Mouse (Mus musculus): ENCODE data around the gene Ddost.

The Ddost gene

DNA sequence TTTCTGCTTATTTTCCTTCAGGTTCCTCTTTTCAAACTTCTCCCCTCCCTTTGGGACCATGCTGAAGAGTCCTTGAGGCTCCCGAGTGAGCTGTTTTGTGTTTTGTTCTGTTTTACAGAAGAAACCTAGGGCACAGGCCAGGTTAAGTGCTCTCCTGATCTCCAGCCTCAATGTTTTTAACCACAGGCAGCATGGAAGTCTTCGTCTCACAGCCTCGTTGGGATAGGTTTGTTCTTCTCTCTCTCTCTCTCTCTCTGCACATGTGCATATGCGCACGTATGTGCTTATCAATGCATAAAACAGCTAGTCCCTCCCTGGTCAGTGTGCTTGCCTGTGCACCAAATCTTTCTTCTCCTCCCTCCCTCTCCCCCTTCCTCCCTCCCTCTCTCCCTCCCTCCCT, 32.3 kb downstream of the Ddost start:
- no peak for DNase-seq (ENCODE audit: low spot score in 2 of 2)

DNA sequence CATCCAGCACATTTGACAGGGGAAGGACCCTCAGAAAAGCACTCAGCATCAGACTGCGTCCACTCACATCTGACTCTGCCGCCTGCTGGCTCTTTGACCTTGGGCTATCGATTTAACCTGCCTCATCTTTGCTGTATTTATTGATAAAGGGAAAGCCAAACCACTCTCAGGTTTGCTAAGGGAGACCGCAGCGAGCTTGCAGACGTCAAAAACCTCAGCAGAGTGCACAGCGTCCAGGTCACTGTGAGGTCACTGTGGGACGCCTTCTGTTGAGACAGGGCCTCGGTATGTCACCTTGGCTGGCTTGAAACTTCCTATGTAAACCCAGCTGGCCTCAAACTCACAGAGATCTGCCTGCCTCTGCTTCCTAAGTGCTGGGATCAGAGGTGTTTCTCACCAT, 32.8 kb downstream of the Ddost start:
- no peak for DNase-seq (ENCODE audit: low spot score in 2 of 2)

DNA sequence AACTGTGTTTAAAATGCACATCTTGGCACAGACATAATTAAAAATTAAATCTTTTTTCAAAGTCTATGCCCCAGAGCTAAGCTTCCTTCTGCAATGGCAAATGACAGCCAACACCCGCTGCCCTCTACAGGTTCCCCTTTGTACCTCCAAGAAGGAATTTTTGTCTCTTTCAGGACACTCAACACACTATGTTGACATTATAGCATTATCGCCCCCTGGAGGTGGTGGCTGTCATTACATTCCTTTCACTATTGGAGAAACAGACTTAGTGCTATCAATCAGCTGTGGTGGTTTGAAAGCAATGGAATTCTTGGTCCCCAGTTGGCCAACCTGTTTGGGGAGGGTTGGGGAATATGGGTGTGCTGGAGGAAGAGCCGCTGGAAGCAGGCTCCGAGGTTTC, 35.4 kb downstream of the Ddost start:
- peak in 1 of 2 experiments; percentile 48 for DNase-seq (ENCODE audit: low spot score in 2 of 2)

DNA sequence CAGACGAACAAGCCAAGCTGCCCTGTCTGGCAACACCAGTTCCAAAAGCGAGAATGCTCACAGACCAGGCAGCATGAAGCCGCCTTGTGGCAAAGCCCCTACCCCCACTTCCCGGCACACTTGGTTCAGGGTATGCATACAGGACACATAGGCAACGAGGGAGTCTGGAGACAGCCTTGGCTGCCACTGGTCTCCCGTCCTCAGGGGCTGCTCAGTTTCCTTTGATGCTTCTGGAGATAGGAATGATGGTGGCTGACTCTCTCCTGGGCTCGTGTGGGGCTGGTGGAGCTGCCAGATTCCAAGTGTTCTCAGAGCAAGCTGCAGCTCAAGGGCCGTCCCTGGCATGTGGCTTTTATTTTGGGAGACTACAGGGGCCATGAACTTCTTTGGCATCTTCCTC, 36.9 kb downstream of the Ddost start:
- DNase-seq (ENCODE audit: low spot score in 2 of 2), result no peak

DNA sequence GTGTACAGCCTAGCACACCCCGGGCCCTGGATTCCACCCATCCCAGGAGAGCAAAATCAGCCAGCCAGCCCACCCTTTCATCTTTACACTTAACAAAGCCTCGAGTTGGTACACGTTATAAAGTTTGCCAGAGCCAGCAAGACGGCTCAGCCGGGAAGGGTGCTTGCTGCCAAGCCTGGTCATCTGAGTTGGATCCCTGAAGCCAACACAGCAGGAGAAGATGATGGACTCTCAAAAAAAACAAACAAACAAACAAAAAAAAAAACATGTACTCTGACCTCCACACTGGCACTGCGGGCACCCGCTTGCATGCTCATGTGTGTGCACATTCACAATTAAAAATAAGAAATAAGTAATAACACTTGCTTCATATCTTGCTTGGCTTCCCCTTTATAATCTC, 37.5 kb downstream of the Ddost start:
- DNase-seq (ENCODE audit: low spot score in 2 of 2), result no peak

DNA sequence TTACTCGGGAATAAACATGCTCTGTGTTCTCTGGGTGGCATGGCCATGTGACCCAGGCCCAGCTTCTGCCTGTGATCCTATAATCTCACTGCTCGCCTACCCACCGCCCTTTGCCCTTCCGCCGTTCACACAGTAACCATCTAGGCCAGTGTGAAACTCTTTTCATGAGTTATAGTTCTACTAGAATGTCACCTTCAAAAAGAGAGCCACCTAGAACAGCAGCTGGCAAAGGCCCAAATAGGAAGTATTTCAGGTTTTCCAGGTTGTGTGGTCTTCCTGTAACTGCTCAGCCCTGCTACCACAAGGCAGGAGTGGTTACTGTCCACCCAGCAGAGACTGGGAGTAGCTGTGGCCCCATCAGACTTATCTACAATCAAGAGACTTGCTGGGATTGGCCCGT, 38.2 kb downstream of the Ddost start:
- DNase-seq (ENCODE audit: low spot score in 2 of 2), result no peak

DNA sequence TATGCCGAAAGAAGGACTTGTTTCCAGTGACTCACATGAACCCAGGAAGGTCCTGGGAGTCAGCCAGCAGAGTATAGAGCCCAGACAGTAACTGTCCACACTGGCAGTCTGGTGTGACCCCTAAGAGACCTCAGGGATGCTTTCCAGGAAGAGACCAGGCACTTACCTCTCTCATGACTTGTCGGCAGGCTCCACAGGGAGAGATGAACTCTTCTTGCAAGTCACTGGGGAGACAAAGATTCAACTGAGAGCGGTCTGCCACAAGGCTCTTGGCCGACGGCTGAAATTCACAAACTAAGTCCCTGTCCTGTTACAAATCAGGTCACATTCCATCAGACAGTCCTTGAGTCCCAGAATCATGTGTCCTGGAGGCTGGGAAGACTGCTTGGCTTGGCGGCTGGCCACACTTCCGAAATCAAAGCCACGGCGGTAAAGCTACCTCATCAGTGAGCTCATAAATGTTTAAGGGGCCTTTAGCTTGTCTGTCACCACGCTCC, 38.9 kb downstream of the Ddost start:
- no peak for DNase-seq (ENCODE audit: low spot score in 2 of 2)

DNA sequence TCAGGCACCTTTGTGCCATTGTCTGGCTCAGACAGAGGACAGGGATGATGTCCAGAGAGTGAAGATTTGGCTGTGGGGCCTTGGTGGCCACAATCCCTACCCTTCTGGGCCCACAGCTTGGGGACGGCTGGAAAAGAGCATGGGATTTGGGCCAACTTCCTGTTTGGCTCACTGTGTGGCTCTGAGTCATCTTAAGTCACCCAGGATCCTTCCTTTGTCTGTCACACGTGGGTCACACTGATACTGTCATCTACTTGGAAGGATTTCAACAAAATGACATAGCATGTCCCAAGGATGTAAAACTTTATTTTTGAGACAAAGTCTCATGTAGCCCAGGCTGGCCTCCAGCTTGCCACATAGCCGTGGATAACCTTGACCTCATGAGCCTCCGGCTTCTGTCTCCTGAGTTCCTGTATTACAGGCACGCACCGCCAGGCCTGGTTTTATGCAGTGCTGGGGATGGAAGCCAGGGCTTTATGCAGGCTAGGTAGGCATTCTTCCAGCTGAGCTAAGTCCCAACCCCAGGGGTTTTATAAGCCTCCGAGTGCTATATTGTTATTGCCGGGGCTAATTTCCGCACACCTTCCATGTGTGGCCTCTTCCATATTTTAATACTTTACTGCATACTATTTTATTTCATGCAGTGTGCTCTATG, 40.5 kb downstream of the Ddost start:
- DNase-seq (ENCODE audit: low spot score in 2 of 2), result no peak

DNA sequence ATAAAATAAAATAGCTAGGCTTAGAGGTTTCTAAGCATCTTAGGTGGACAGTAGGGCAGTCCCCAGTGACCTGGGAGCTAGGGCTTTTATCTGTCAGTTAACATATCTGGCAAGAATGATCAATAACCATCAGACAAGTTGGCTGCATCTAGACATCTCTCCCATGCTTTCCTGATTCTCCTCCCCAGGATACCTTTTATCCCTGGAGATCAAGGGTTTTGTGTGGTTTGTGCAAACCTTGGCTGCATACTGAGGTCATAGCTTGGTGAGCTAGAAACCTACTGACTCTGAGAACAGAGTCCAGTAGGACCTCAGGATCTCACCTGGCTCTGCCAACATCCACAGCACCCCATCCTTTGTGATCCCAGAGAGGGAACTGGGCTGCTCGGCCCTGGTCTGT, 42.8 kb downstream of the Ddost start:
- no peak for DNase-seq (ENCODE audit: low spot score in 2 of 2)

DNA sequence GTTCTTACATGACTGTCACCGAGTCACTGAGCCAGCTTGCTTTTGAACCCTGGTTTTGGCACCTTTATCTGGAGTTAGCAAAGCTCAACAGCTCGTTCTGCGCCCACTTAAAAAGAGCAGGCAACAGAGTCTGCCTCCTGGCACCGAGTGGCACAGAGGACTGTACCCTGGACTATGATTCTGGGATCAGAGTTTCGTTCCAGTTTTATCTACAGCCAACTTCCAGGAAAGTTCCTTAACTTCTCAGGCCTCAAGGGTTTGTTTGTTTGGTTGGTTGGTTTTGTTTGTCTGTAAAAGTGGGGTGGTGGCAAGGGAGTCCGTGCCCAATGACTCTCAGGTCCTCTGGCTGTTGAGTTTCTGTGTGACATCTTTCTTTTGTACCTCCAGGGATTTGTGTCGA, 44.2 kb downstream of the Ddost start:
- no peak for DNase-seq (ENCODE audit: low spot score in 2 of 2)

DNA sequence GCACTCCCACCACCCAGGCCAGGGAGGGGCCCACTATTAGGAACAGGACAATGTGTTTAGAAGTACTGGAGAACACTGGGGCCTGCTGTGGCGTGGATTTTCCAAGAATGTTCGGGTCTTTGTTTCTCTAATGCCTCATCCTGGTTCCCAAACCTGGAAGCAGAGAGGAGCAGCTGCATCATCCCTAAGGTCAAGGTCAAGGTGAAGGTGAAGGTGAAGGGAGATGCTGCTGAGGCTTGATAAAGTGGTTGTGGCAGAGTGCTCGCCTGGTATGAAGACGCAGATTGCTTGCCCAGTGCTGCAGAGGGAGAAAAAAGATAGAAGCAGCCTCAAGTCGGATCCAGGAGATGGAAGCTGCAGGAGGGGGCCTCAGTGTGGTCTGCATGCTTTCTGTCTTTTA, 47.3 kb downstream of the Ddost start:
- no peak for DNase-seq (ENCODE audit: low spot score in 2 of 2)

DNA sequence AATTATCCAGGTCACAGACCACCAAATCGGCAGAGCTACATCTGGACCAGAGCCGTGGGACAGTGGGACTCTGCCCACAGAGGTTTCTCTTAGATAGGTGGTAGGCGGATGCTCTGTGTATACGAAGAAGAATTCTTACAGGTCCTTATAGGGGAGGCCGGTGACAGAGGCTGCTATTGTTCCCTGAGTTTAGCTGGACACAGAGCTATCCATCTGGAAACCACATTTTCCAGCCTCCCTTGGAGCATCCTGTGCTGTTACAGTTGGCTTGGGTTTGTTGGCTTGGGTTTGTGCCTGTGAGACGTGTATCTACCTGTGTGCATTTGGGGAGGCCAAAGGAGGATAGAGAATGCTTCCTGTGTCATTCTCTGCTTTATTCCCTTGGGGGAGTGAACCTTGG, 48.2 kb downstream of the Ddost start:
- DNase-seq (ENCODE audit: low spot score in 2 of 2), result no peak

DNA sequence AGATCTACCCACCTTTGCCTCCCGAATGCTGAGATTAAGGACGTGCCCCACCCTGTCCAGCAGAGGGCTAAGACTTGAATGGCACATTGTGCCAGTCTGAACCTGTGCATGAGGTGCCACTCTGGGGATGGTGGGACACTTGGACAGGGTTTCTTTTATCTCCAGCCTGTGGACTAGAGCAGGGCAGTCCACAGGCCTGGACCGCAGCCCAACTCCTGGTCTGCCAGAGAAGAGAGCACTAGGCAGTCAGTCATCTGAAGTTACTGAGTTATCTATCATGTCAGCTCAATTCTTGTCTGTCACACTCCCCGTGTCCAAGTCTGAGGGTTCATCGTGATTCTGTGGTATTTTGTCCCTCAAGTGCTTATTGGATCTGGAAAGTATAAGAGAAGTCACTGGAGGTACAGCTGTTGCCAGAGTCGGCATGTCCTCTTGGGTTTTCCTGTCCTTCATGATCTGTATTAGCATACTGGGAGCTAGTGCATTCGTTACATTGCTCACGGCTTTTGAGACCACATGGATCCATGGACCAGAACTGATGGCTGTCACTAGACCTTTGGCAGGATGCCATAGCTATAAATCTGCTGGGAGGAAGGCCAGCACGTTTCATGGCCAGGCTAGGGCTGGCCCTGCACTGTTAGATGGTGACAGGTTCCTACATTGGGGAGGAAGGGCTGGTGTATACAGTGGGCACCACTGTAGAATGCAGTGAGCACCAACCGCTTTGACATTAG, 49.1 kb downstream of the Ddost start:
- no peak for DNase-seq (ENCODE audit: low spot score in 2 of 2)

DNA sequence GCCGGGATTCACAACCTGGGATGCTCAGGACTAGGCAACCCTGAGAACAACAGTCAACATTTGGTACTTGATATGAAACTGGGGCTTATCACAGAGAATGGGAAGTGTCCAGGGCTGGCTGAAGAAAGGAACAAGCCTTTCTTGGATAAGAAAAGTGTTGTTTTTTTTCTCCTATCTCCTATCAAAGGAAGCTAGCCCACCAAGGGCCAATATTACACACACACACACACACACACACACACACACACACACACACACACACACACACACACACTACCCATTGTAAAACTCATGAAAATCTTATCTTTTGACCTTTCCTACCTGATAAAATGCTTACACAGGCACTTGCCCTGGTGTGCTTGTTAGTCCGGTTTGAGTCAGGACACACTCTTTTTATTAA, 51.0 kb downstream of the Ddost start:
- DNase-seq (ENCODE audit: low spot score in 2 of 2), result no peak

DNA sequence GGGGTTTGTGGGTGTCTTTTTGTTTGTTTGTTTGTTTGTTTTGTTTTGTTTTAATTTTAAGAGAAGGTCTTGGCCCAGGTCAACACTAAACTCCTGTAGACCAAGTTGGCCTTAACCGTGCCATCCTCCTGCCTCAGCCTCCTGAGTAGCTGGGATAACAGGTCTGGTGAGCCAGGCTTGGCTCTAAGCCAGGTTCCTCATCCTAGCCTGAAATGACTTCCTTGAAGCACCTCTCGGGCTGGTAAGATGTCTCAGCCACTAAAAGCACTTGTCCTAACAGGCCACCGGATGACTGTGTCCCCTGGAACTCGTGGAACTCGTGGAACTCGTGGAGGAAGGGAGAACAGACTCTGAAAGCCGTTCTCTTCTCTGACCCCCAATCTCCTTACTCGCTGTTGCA, 51.6 kb downstream of the Ddost start:
- no peak for DNase-seq (ENCODE audit: low spot score in 2 of 2)

DNA sequence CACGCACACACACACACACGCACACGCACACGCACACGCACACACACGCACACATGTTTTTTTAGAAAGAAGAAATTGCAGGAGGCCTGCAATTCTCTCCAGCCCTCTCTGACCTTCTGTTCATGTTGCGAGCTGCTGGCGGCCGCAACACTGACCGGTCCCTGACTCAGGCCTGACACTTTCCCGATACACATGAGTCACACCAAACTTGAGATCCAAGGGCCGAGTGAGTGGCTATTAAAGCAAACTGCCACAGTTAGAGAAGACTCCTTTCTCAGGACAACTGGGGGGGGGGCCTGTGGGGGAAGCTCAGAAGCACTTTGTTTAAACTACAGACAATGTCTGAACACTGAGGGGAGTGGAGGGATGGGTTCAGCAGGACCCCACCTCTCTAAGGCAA, 52.0 kb downstream of the Ddost start:
- DNase-seq (ENCODE audit: low spot score in 2 of 2), result no peak

DNA sequence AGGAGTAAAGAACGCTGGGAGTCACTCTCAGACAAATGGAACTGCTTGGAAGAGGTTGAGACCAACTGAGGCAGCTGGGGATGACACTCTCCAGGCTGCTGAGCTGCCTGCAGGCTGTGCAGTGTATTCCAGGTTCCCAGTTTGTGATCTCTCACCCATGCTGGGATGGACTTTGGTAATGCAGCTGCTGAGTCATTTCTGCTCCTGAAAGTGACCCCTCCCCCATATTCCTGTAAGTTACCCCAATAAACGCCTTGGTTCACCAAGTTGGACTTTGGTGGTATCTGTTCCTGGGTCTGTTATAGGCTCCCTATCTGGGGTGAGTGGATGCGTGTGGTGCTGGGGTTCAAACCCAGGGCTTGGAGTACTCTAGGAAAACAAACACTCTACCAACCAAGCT, 53.6 kb downstream of the Ddost start:
- no peak for DNase-seq (ENCODE audit: low spot score in 2 of 2)

DNA sequence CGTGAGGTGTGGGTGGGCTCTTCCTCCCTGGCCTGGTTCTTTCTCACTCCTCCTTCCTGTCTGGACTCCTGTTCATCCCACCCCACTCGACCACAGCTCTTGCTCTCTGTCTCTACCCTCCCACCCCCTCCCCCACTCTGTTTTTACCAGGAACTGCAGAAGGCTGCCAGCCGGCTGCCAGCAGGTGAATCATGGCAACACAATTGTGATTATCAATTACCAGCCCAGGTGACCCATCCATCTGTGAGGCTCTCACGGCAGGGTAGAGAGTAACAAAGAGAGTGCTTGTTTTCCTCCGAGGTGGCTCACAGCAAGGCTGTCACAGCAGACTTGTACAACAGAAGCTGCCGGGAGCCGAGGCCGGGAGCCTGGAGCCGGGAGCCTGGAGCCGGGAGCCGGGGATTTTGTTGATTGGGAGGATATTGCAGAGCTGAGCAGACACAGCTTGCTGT, 56.9 kb downstream of the Ddost start:
- no peak for DNase-seq (ENCODE audit: low spot score in 2 of 2)

Data from frontal cortex, postnatal 25 days (tissue).